Mouse (Mus musculus) CH12.LX (cell line): Measurements from ENCODE around the gene Gm43064. TPM values are rescaled to one million over a fixed set of nuclear protein-coding genes. Genes with fewer than 3 reads are reported as not detected.

Source experiments
- DNase-seq: peaks from one replicate; pipeline ENCODE4 v3.0.0-alpha.2; 2013; ENCODE audit errors: extremely low read depth
- H3K27ac ChIP-seq: 2 replicates; pipeline ENCODE4 v1.5.1; 2012; ENCODE audit warnings: low read depth, mild to moderate bottlenecking, control low read depth, moderate library complexity; ENCODE audit not compliant: insufficient read depth
- H3K27me3 ChIP-seq: replicated peaks from 2 replicates; pipeline ENCODE3; 2012; ENCODE audit warnings: inconsistent platforms
- H3K36me3 ChIP-seq, 2 experiments: replicated peaks in 1 of 2; 2 replicates each; pipeline versions ENCODE3 to v1.6.1; 2012; ENCODE audit warnings: inconsistent platforms in 1 of 2, low read length in 1 of 2, mild to moderate bottlenecking in 1 of 2, mixed read lengths in 1 of 2, moderate library complexity in 1 of 2; ENCODE audit not compliant: control insufficient read depth in 1 of 2, insufficient read depth in 1 of 2
- H3K4me1 ChIP-seq, 2 experiments: 2 replicates each; pipeline ENCODE4 v1.6.1; 2012; ENCODE audit warnings: inconsistent platforms in 1 of 2, moderate library complexity in 1 of 2; ENCODE audit not compliant: insufficient read depth in 2 of 2, control insufficient read depth in 1 of 2
- H3K4me2 ChIP-seq: 2 replicates; pipeline ENCODE4 v1.6.1; 2012; ENCODE audit warnings: low read depth, mild to moderate bottlenecking, control low read depth; ENCODE audit not compliant: poor library complexity, insufficient read depth, severe bottlenecking
- H3K4me3 ChIP-seq, 3 experiments: fragments of 150-350 bp in 1 of 3; sonication (generic) in 1 of 3; replicated peaks in 1 of 3; 2 replicates each; pipeline versions ENCODE3 to v1.5.1; 2011 to 2012; ENCODE audit warnings: low read depth in 2 of 3, low read length in 2 of 3, mild to moderate bottlenecking in 2 of 3, moderate library complexity in 2 of 3, control low read depth in 1 of 3, improper control_type of control experiment in 1 of 3, inconsistent platforms in 1 of 3, mixed read lengths in 1 of 3; ENCODE audit not compliant: poor library complexity in 1 of 3
- H3K79me2 ChIP-seq: replicated peaks from 2 replicates; pipeline ENCODE4 v1.6.1; 2012; ENCODE audit warnings: mild to moderate bottlenecking, moderate library complexity; ENCODE audit not compliant: control insufficient read depth, poor library complexity, insufficient read depth, severe bottlenecking; ENCODE audit errors: extremely low read depth
- H3K9ac ChIP-seq: 2 replicates; pipeline ENCODE4 v1.6.1; 2012; ENCODE audit warnings: low read depth, mild to moderate bottlenecking, control low read depth, moderate library complexity; ENCODE audit not compliant: insufficient read depth
- H3K9me3 ChIP-seq: replicated peaks from 2 replicates; pipeline ENCODE3; 2012; ENCODE audit warnings: low read length, inconsistent platforms, mixed read lengths
- BHLHE40 ChIP-seq: IDR thresholded peaks from 2 replicates; pipeline ENCODE4 v1.6.1; 2011; ENCODE audit warnings: mild to moderate bottlenecking, low read depth, low read length, improper control_type of control experiment
- CHD2 ChIP-seq: IDR thresholded peaks from 2 replicates; pipeline ENCODE4 v1.6.1; 2011; ENCODE audit warnings: low read length, improper control_type of control experiment
- CTCF ChIP-seq, 2 experiments: IDR thresholded peaks in 1 of 2; conservative IDR thresholded peaks in 1 of 2; 2 replicates each; pipeline ENCODE4 v1.5.1; 2011 to 2012; ENCODE audit warnings: low read depth in 2 of 2, low read length in 2 of 2, improper control_type of control experiment in 1 of 2, inconsistent platforms in 1 of 2, mild to moderate bottlenecking in 1 of 2, moderate library complexity in 1 of 2
- E2F4 ChIP-seq: IDR thresholded peaks from 2 replicates; pipeline ENCODE4 v1.6.1; 2011; ENCODE audit warnings: low read depth, low read length, improper control_type of control experiment; ENCODE audit not compliant: insufficient replicate concordance
- ELF1 ChIP-seq: IDR thresholded peaks from 2 replicates; pipeline ENCODE4 v1.6.1; 2014; ENCODE audit warnings: low read depth, mild to moderate bottlenecking, inconsistent platforms, low read length, improper control_type of control experiment
- ETS1 ChIP-seq: conservative IDR thresholded peaks from 2 replicates; pipeline ENCODE4 v1.6.1; 2012; ENCODE audit warnings: low read depth, mild to moderate bottlenecking, inconsistent platforms, low read length, improper control_type of control experiment, moderate library complexity
- HCFC1 ChIP-seq: IDR thresholded peaks from 2 replicates; pipeline ENCODE4 v1.6.1; 2012; ENCODE audit warnings: low read depth, mild to moderate bottlenecking, inconsistent platforms, low read length, improper control_type of control experiment
- IRF4 ChIP-seq: IDR thresholded peaks from 2 replicates; pipeline ENCODE4 v1.6.1; 2014; ENCODE audit warnings: low read depth, mild to moderate bottlenecking, inconsistent platforms, low read length, improper control_type of control experiment
- JUND ChIP-seq: conservative IDR thresholded peaks from 2 replicates; pipeline ENCODE4 v1.6.1; 2011; ENCODE audit warnings: low read depth, low read length, improper control_type of control experiment
- MAFK ChIP-seq: IDR thresholded peaks from 2 replicates; pipeline ENCODE4 v1.6.1; 2011; ENCODE audit warnings: low read length, improper control_type of control experiment; ENCODE audit not compliant: insufficient replicate concordance
- MAX ChIP-seq: IDR thresholded peaks from 2 replicates; pipeline ENCODE4 v1.6.1; 2011; ENCODE audit warnings: low read length, improper control_type of control experiment
- MXI1 ChIP-seq: IDR thresholded peaks from 2 replicates; pipeline ENCODE4 v1.6.1; 2011; ENCODE audit warnings: mild to moderate bottlenecking, low read depth, low read length, improper control_type of control experiment
- MYC ChIP-seq: IDR thresholded peaks from 2 replicates; pipeline ENCODE4 v1.6.1; 2011; ENCODE audit warnings: low read depth, mild to moderate bottlenecking, improper control_type of control experiment, low read length
- NELFE ChIP-seq: IDR thresholded peaks from 2 replicates; pipeline ENCODE4 v1.6.1; 2011; ENCODE audit warnings: low read depth, low read length, improper control_type of control experiment
- NRF1 ChIP-seq: IDR thresholded peaks from 2 replicates; pipeline ENCODE4 v1.6.1; 2014; ENCODE audit warnings: low read depth, mild to moderate bottlenecking, inconsistent platforms, low read length, improper control_type of control experiment, moderate library complexity
- PAX5 ChIP-seq: IDR thresholded peaks from 2 replicates; pipeline ENCODE4 v1.6.1; 2012; ENCODE audit warnings: low read length, inconsistent platforms, mixed read lengths
- POLR2A ChIP-seq: IDR thresholded peaks from 2 replicates; pipeline ENCODE4 v1.6.1; 2011; ENCODE audit warnings: low read depth, mild to moderate bottlenecking, improper control_type of control experiment, low read length
- RAD21 ChIP-seq: IDR thresholded peaks from 2 replicates; pipeline ENCODE4 v1.6.1; 2011; ENCODE audit warnings: low read depth, mild to moderate bottlenecking, low read length, improper control_type of control experiment, moderate library complexity
- SIN3A ChIP-seq: IDR thresholded peaks from 2 replicates; pipeline ENCODE4 v1.6.1; 2012; ENCODE audit warnings: low read length, improper control_type of control experiment, inconsistent platforms
- SMC3 ChIP-seq: IDR thresholded peaks from 2 replicates; pipeline ENCODE4 v1.6.1; 2011; ENCODE audit warnings: low read depth, low read length, improper control_type of control experiment
- TBP ChIP-seq: conservative IDR thresholded peaks from 2 replicates; pipeline ENCODE4 v1.6.1; 2011; ENCODE audit warnings: low read depth, low read length, improper control_type of control experiment
- TCF12 ChIP-seq: IDR thresholded peaks from 2 replicates; pipeline ENCODE4 v1.6.1; 2014; ENCODE audit warnings: low read depth, mild to moderate bottlenecking, inconsistent platforms, low read length, improper control_type of control experiment
- UBTF ChIP-seq: IDR thresholded peaks from 2 replicates; pipeline ENCODE4 v1.6.1; 2012; ENCODE audit warnings: low read depth, mild to moderate bottlenecking, inconsistent platforms, low read length, improper control_type of control experiment, moderate library complexity
- USF1 ChIP-seq: IDR thresholded peaks from 2 replicates; pipeline ENCODE4 v1.6.1; 2014; ENCODE audit warnings: low read depth, mild to moderate bottlenecking, inconsistent platforms, low read length, improper control_type of control experiment
- USF2 ChIP-seq: conservative IDR thresholded peaks from 2 replicates; pipeline ENCODE4 v1.6.1; 2011; ENCODE audit warnings: low read depth, low read length, improper control_type of control experiment
- ZC3H11A ChIP-seq: IDR thresholded peaks from 2 replicates; pipeline ENCODE4 v1.6.1; 2012; ENCODE audit warnings: low read depth, mild to moderate bottlenecking, inconsistent platforms, low read length, improper control_type of control experiment
- ZNF384 ChIP-seq: IDR thresholded peaks from 2 replicates; pipeline ENCODE4 v1.6.1; 2012; ENCODE audit warnings: low read depth, low read length, improper control_type of control experiment, inconsistent platforms
- dilution Hi-C: fragments of 300-500 bp; cut with MboI; formaldehyde crosslinking; loops from 2 replicates; pipeline ENCODE4 v1.14.3; 2020; ENCODE audit warnings: low sequenced_read_pairs; ENCODE audit not compliant: extremely low pct_unique_long_range_greater_than_20kb, extremely low pct_ligation_motif_present
- in situ Hi-C: fragments of 300-500 bp; cut with MboI; formaldehyde crosslinking; loops from 3 replicates; pipeline ENCODE4 v1.14.3; 2019; ENCODE audit warnings: low sequenced_read_pairs, low pct_ligation_motif_present, low pct_unique_long_range_greater_than_20kb, mixed read lengths
- polyA plus RNA-seq: library from polyadenylated mRNA; unstranded; fragments of >175 nt; gene quantifications from 2 replicates; pipeline ENCODE4 v1.2.1, GENCODE M21; 2012; ENCODE audit warnings: low read depth; ENCODE audit not compliant: insufficient read length
- total RNA-seq, 2 experiments: library from RNA; depleted of rRNA; stranded (reverse); fragments of 300-350 nt in 1 of 2; fragments of >200 nt in 1 of 2; gene quantifications; 2 replicates each; pipeline ENCODE4 v1.2.3; 2012 to 2014

Gm43064 gene
- total and polyA plus RNA-seq, 3 experiments, result 0.91 to 3.1 TPM; not detected in 1

- no peak for TF ChIP-seq ZC3H11A
- TF ChIP-seq NELFE, result 0 out of 2 replicates have a peak, but pooled peaks have one; percentile 40
- peak; percentile 7; the same call in 1 of the 2 replicates for TF ChIP-seq CHD2
- TF ChIP-seq NRF1, result 0 out of 2 replicates have a peak, but pooled peaks have one; percentile 9
- peak; percentile 41; the same call in 1 of the 2 replicates for TF ChIP-seq ELF1
- no peak for TF ChIP-seq PAX5
- no peak for TF ChIP-seq CTCF (conservative IDR thresholded peaks at IDR 0.05 in 1 of 2, IDR thresholded peaks at IDR 0.05 in 1 of 2; ENCODE audit: low read depth in 2 of 2, low read length in 2 of 2)
- TF ChIP-seq USF1, result no peak
- 0 out of 2 replicates have a peak, but pooled peaks have one; percentile 63 for TF ChIP-seq UBTF
- TF ChIP-seq SMC3, result peak; percentile 27; the same call in 1 of the 2 replicates
- peak; percentile 82 for TF ChIP-seq SIN3A
- peak; percentile 78 for TF ChIP-seq TCF12
- TF ChIP-seq USF2, result no peak
- TF ChIP-seq HCFC1, result peak; percentile 46
- TF ChIP-seq MAFK, result no peak
- TF ChIP-seq MXI1, result no peak; the same call in none of the 2 replicates
- peak; percentile 66; the same call in 1 of the 2 replicates for TF ChIP-seq IRF4
- no peak for TF ChIP-seq E2F4
- TF ChIP-seq BHLHE40, result peak; percentile 79
- TF ChIP-seq ZNF384, result peak; percentile 71
These were observed 49.8 kb downstream of the Gm43064 start, which contains the start of gene Ptpn22 (continued) for GRCm38 (mm10) chr3:103858881-103859801.

GRCm38 (mm10) chr3:103859851-103860391 lies 50.5 kb downstream of the Gm43064 start:
- peak; percentile 81 for DNase-seq
- H3K9me3 ChIP-seq, result no peaks in the 10 kb centered on the region
- in situ Hi-C loops, result no loop called here
- H3K4me2 ChIP-seq, result peak overlapping the region; percentile 88
- dilution Hi-C loops, result no loop called here
- H3K27ac ChIP-seq, result peak overlapping the region; percentile 99
- peaks cover 0 to 11% of the 10 kb centered on the region in 2 experiments for H3K36me3 ChIP-seq
- no peak; the same call in 1 of the 2 replicates for TF ChIP-seq RAD21
- TF ChIP-seq USF2, result no peak
- TF ChIP-seq MXI1, result peak; percentile 68
- peak; percentile 64; the same call in 1 of the 2 replicates for TF ChIP-seq TCF12
- no peak for TF ChIP-seq NRF1
- TF ChIP-seq MAFK, result no peak
- peak; percentile 76; the same call in 1 of the 2 replicates for TF ChIP-seq TBP
- TF ChIP-seq JUND, result peak; percentile 70
- peak; percentile 77 for TF ChIP-seq MYC
- peak; percentile 42; the same call in 1 of the 2 replicates for TF ChIP-seq IRF4
- peak; percentile 61 for TF ChIP-seq POLR2A
- no peak for TF ChIP-seq MAX
- peak; percentile 83 for TF ChIP-seq SIN3A
- TF ChIP-seq ETS1, result peak; percentile 79; the same call in 1 of the 2 replicates
- H3K27me3 ChIP-seq, result no peaks in the 10 kb centered on the region
- peaks cover 7 to 47% of the 10 kb centered on the region in 2 experiments for H3K4me1 ChIP-seq
- peak overlapping the region; percentile 55 to 77 (median 61) for H3K4me3 ChIP-seq
- H3K79me2 ChIP-seq, result peaks cover 47% of the 10 kb centered on the region
- peak overlapping the region; percentile 64 for H3K9ac ChIP-seq
